14 mouse cellular contexts compared by ENCODE assay signal in the genomic region with DNA sequence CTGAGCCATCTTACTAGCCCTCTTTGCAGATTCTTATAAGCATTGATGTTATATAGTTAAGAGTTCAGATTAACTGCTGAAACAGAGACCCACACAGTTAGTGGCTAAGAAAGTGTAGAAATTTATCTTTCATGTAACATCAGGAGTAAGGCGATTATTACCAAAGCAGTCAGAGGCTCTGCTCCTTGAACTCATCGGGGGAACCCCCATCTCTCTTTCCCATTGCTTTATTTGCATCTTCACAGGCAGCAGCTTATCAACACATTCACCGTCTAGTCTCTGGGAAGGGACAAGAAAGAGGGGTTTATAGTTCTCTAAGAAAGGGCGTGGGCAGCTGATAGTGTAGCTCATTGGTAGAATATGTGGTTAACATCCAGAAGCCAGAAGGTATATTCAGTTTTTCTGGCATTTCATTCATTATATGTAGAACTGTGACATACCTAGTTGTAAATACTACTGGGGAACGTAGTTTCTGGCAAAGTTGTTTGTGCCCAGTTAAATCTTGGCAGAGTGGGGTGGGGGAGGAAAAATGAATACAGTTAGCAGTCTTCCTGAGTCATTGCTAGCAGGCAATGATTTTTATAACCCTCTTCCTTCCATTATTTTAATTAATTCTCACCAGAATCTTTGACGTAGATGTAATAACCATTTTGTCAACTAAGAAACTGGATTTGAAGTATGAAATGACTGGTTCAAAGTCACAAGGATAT. TPM values are rescaled to one million over a fixed set of nuclear protein-coding genes. Genes with fewer than 3 reads are reported as not detected.
DNase-seq lines count a peak whose midpoint lies in the region; ATAC-seq and TF ChIP-seq lines count a peak whose summit lies in the region.
"Had no signal": no experiment of that assay in that cellular context is flagged by ENCODE, and none has a peak within 500 bp of the region (broad histone marks: within the 10 kb centered on the region; RNA-seq: fewer than 3 reads in every experiment).

No protein-coding gene starts in this region.

- no peaks in the 10 kb centered on the region for H3K36me3 ChIP-seq in heart, embryonic 12.5 days
- peaks cover 0 to 3% of the 10 kb centered on the region in 2 experiments for H3K36me3 ChIP-seq in CH12.LX (replicated peaks in 1 of 2; ENCODE audit: control insufficient read depth in 1 of 2, insufficient read depth in 1 of 2, low read length in 1 of 2)
- no peaks in the 10 kb centered on the region for H3K36me3 ChIP-seq in hindbrain, embryonic 12.5 days
- H3K36me3 ChIP-seq: embryonic facial prominence, embryonic 10.5 days; limb, embryonic 12.5 days had no signal

- no peak for TF ChIP-seq RAD21 in CH12.LX (IDR thresholded peaks at IDR 0.05; ENCODE audit: low read depth, low read length)

- peak overlapping the region; percentile 18; the same call in 1 of the 2 replicates for H3K9ac ChIP-seq in heart, embryonic 12.5 days
- H3K9ac ChIP-seq in CH12.LX (ENCODE audit: insufficient read depth, low read depth): peak overlapping the region; percentile 33
- H3K9ac ChIP-seq in hindbrain, embryonic 12.5 days: no peak overlapping the region
- H3K9ac ChIP-seq: limb, embryonic 12.5 days had no signal

- TF ChIP-seq CTCF in CH12.LX (conservative IDR thresholded peaks at IDR 0.05 in 1 of 2, IDR thresholded peaks at IDR 0.05 in 1 of 2; ENCODE audit: low read depth in 2 of 2, low read length in 2 of 2): no peak
- no peak for TF ChIP-seq CTCF in embryonic fibroblast, embryonic 13.5 days (IDR thresholded peaks at IDR 0.05; ENCODE audit: borderline replicate concordance, insufficient read depth, low read length)

- ATAC-seq in heart, embryonic 12.5 days (ENCODE audit: insufficient number of reproducible peaks, low FRiP score): no peak
- ATAC-seq in hindbrain, embryonic 12.5 days (ENCODE audit: low FRiP score): no peak
- ATAC-seq: hindbrain, embryonic 16.5 days had no signal

- H3K9me3 ChIP-seq in heart, embryonic 12.5 days (replicated peaks): no peaks in the 10 kb centered on the region
- H3K9me3 ChIP-seq in CH12.LX (replicated peaks; ENCODE audit: low read length): no peaks in the 10 kb centered on the region
- no peaks in the 10 kb centered on the region for H3K9me3 ChIP-seq in hindbrain, embryonic 12.5 days (replicated peaks)
- H3K9me3 ChIP-seq: embryonic facial prominence, embryonic 10.5 days; limb, embryonic 12.5 days had no signal

- H3K4me3 ChIP-seq in heart, embryonic 12.5 days: no peak overlapping the region
- no peak overlapping the region for H3K4me3 ChIP-seq in CH12.LX (replicated peaks in 1 of 3; ENCODE audit: low read depth in 2 of 3, low read length in 2 of 3, poor library complexity in 1 of 3)
- peak overlapping the region; percentile 64; the same call in 1 of the 2 replicates for H3K4me3 ChIP-seq in embryonic fibroblast, embryonic 13.5 days (ENCODE audit: insufficient read depth, low read length)
- H3K4me3 ChIP-seq in hindbrain, embryonic 12.5 days: no peak overlapping the region
- H3K4me3 ChIP-seq: embryonic facial prominence, embryonic 10.5 days; heart, adult 2 months; limb, embryonic 12.5 days had no signal

- dilution Hi-C loops in CH12.LX (cut with MboI; ENCODE audit: extremely low pct_ligation_motif_present, extremely low pct_unique_long_range_greater_than_20kb, low sequenced_read_pairs): no loop called here

- H3K4me1 ChIP-seq in heart, embryonic 12.5 days (replicated peaks): peaks cover 37% of the 10 kb centered on the region
- H3K4me1 ChIP-seq in CH12.LX (ENCODE audit: control insufficient read depth in 1 of 2, insufficient read depth in 2 of 2): peaks cover 13 to 60% of the 10 kb centered on the region in 2 experiments
- peaks cover 9% of the 10 kb centered on the region for H3K4me1 ChIP-seq in embryonic fibroblast, embryonic 13.5 days (ENCODE audit: control insufficient read depth, insufficient read depth, low read length)
- peaks cover 7% of the 10 kb centered on the region; the same call in 1 of the 2 replicates for H3K4me1 ChIP-seq in hindbrain, embryonic 12.5 days

- no peak for TF ChIP-seq EP300 in CH12.LX (IDR thresholded peaks at IDR 0.05; ENCODE audit: low read length)

- H3K27me3 ChIP-seq in heart, embryonic 12.5 days (replicated peaks): no peaks in the 10 kb centered on the region
- no peaks in the 10 kb centered on the region for H3K27me3 ChIP-seq in CH12.LX (replicated peaks)
- no peaks in the 10 kb centered on the region for H3K27me3 ChIP-seq in hindbrain, embryonic 12.5 days
- H3K27me3 ChIP-seq: limb, embryonic 12.5 days had no signal

- WGBS in heart, embryonic 12.5 days: 30% methylated on average over 6 of the region's 6 CpGs
- WGBS in hindbrain, embryonic 12.5 days: 68% methylated on average over 6 of the region's 6 CpGs

- peaks cover 5% of the 10 kb centered on the region; the same call in 1 of the 2 replicates for H3K79me2 ChIP-seq in CH12.LX (replicated peaks; ENCODE audit: control insufficient read depth, extremely low read depth, insufficient read depth, poor library complexity, severe bottlenecking)

- in situ Hi-C loops in CH12.LX (cut with MboI; ENCODE audit: low pct_ligation_motif_present, low pct_unique_long_range_greater_than_20kb, low sequenced_read_pairs): no loop called here

- H3K4me2 ChIP-seq in heart, embryonic 12.5 days: 0 out of 2 replicates have a peak overlapping the region, but pooled peaks have one; percentile 10
- peak overlapping the region; percentile 47 for H3K4me2 ChIP-seq in CH12.LX (ENCODE audit: insufficient read depth, low read depth, poor library complexity, severe bottlenecking)
- no peak overlapping the region for H3K4me2 ChIP-seq in hindbrain, embryonic 12.5 days (replicated peaks)
- H3K4me2 ChIP-seq: limb, embryonic 12.5 days had no signal

- no peak overlapping the region for H3K27ac ChIP-seq in heart, embryonic 12.5 days (ENCODE audit: poor library complexity, severe bottlenecking)
- H3K27ac ChIP-seq in CH12.LX (ENCODE audit: insufficient read depth, low read depth): peak overlapping the region; percentile 84
- H3K27ac ChIP-seq in embryonic fibroblast, embryonic 13.5 days (ENCODE audit: insufficient read depth, low read length): peak overlapping the region; percentile 87
- no peak overlapping the region for H3K27ac ChIP-seq in hindbrain, embryonic 12.5 days
- H3K27ac ChIP-seq: embryonic facial prominence, embryonic 10.5 days; limb, embryonic 12.5 days had no signal

- intact Hi-C loops in heart, postnatal 14 days (cut with DNase I): no loop called here

- DNase-seq in heart, postnatal 14 days: no peak
- DNase-seq in 3T3-L1 (ENCODE audit: low read depth, low spot score) (peak; percentile 70), CH12.LX (ENCODE audit: extremely low read depth) (peak; percentile 69)
- no peak for DNase-seq in kidney, adult 9 months
- DNase-seq in cerebellum, postnatal 36 days: no peak
- DNase-seq: layer of hippocampus, postnatal 36 days; spleen, adult 18-20 months had no signal

- TF ChIP-seq POLR2A in CH12.LX (IDR thresholded peaks at IDR 0.05; ENCODE audit: low read depth, low read length): no peak
- TF ChIP-seq POLR2A in embryonic fibroblast, embryonic 13.5 days (IDR thresholded peaks at IDR 0.05; ENCODE audit: low read depth, low read length): no peak

TF ChIP-seq in CH12.LX, 34 proteins besides CTCF, POLR2A, EP300 and RAD21:
- TF ChIP-seq RCOR1 (conservative IDR thresholded peaks at IDR 0.05; ENCODE audit: low read depth, low read length) (0 out of 2 replicates have a peak, but pooled peaks have one; percentile 51), SIN3A (IDR thresholded peaks at IDR 0.05; ENCODE audit: low read length) (peak; percentile 40; the same call in 1 of the 2 replicates), ELF1 (IDR thresholded peaks at IDR 0.05; ENCODE audit: low read depth, low read length) (no peak), USF1 (IDR thresholded peaks at IDR 0.05; ENCODE audit: low read depth, low read length) (no peak), MAZ (IDR thresholded peaks at IDR 0.05; ENCODE audit: low read depth, low read length) (0 out of 2 replicates have a peak, but pooled peaks have one; percentile 43), ETS1 (conservative IDR thresholded peaks at IDR 0.05; ENCODE audit: low read depth, low read length) (0 out of 2 replicates have a peak, but pooled peaks have one; percentile 13)

RNA-seq across cellular contexts. Expression of a gene that starts 26.1 kb away (rescaled TPM):
- 31.4 and 31.6 TPM in 2 replicates for polyA plus RNA-seq in heart, embryonic 12.5 days (2016; fragmentation: Nextera tagmentation; extraction: Ambion mirVana)
- total RNA-seq in heart, postnatal 14 days (2021): 10 to 100 TPM; 46.6 to 50.7 TPM
- 3.4 and 4.0 TPM in 2 replicates for total RNA-seq in CH12.LX (2012; rRNA removed)
- 4.9 and 5.2 TPM in 2 replicates for total RNA-seq in CH12.LX (2014; rRNA removed)
- 11.6 and 15.0 TPM in 2 replicates for polyA plus RNA-seq in CH12.LX (2012; ENCODE audit: insufficient read length, low read depth)
- polyA plus RNA-seq in embryonic fibroblast, embryonic 13.5 days (2011; ENCODE audit: insufficient read length, low read depth, missing spikeins): 53.6 and 58.0 TPM in 2 replicates
- 64.7 and 67.2 TPM in 2 replicates for polyA plus RNA-seq in hindbrain, embryonic 12.5 days (2016; fragmentation: Nextera tagmentation; extraction: Ambion mirVana)

Comparison
In these comparisons a context has a peak if more than half of its experiments do, and no peak if none do; other contexts are left out.
1. H3K27ac ChIP-seq: peak in CH12.LX (single experiment) and embryonic fibroblast, embryonic 13.5 days (single experiment); none in heart, embryonic 12.5 days (single experiment) and hindbrain, embryonic 12.5 days (single experiment).
2. DNase-seq: peak in 3T3-L1 (single experiment) and CH12.LX (single experiment); none in heart, postnatal 14 days (0 of 2), kidney, adult 9 months (single experiment) and cerebellum, postnatal 36 days (0 of 2).